Mouse (Mus musculus) midbrain, embryonic 10.5 days (tissue): ENCODE measurements at regions not wholly inside any gene's neighbourhood (a gene's known extent, or its start where the extent isn't known, plus 50 kb on each side); places are given as distances from the start of the nearest gene placed in this dataset.
A peak's percentile ranks its signal among the peaks of the same experiment; 100 is the strongest.

Experiments used
- DNase-seq: peaks from one replicate; pipeline ENCODE4 v3.0.0-alpha.2; 2017; ENCODE audit warnings: low spot score
- H3K27ac ChIP-seq: fragments of 300-500 bp; sonication (generic); replicated peaks from 2 replicates; pipeline ENCODE4 v1.5.1; 2016; ENCODE audit warnings: mild to moderate bottlenecking
- H3K27me3 ChIP-seq: fragments of 300-500 bp; sonication (generic); 2 replicates; pipeline ENCODE4 v1.6.1; 2016; ENCODE audit warnings: low read depth, mild to moderate bottlenecking; ENCODE audit not compliant: poor library complexity, severe bottlenecking
- H3K36me3 ChIP-seq: fragments of 300-500 bp; sonication (generic); 2 replicates; pipeline ENCODE4 v1.6.1; 2016; ENCODE audit warnings: mild to moderate bottlenecking, moderate library complexity
- H3K4me1 ChIP-seq: fragments of 300-500 bp; sonication (generic); 2 replicates; pipeline ENCODE4 v1.6.1; 2016
- H3K4me3 ChIP-seq: fragments of 300-500 bp; sonication (generic); 2 replicates; pipeline ENCODE4 v1.5.1; 2016; ENCODE audit warnings: mild to moderate bottlenecking, moderate library complexity
- H3K9me3 ChIP-seq: fragments of 300-500 bp; sonication (generic); replicated peaks from 2 replicates; pipeline ENCODE4 v1.6.1; 2016; ENCODE audit warnings: mild to moderate bottlenecking
- WGBS: fragments of 180-500 bp; shearing (Covaris S2); methylation state at CpG from one replicate; pipeline ENCODE4 v1.1.7; 2016; 5-methylcytosine and 5-hydroxymethylcytosine counted together

GRCm38 (mm10) chr4:56524430-56524985 is 215.4 kb upstream of the Gm26657 start:
- WGBS: 90% methylated on average over 6 of the region's 6 CpGs
- no peaks in the 10 kb centered on the region for H3K36me3 ChIP-seq
- H3K27me3 ChIP-seq: no peaks in the 10 kb centered on the region
- no peak overlapping the region for H3K27ac ChIP-seq
- no peaks in the 10 kb centered on the region for H3K9me3 ChIP-seq
- H3K4me1 ChIP-seq: no peaks in the 10 kb centered on the region
- no peak for DNase-seq
- H3K4me3 ChIP-seq: no peak overlapping the region

- Histone ChIP-seq H3K27me3 (no peaks in the 10 kb centered on the region), H3K4me3 (no peak overlapping the region), H3K27ac (no peak overlapping the region), H3K9me3 (no peaks in the 10 kb centered on the region), H3K36me3 (no peaks in the 10 kb centered on the region), H3K4me1 (no peaks in the 10 kb centered on the region)
- 98% methylated on average over 4 of the region's 4 CpGs for WGBS
- no peak for DNase-seq
Measured at GRCm38 (mm10) chr4:56507770-56508169, 232.1 kb upstream of the Gm26657 start.

GRCm38 (mm10) chr4:56506786-56507185 is 233.1 kb upstream of the Gm26657 start:
- no peak overlapping the region for H3K4me3 ChIP-seq
- H3K9me3 ChIP-seq: no peaks in the 10 kb centered on the region
- no peak for DNase-seq
- no peaks in the 10 kb centered on the region for H3K36me3 ChIP-seq
- H3K4me1 ChIP-seq: no peaks in the 10 kb centered on the region
- 87% methylated on average over 1 of the region's 1 CpGs for WGBS
- no peaks in the 10 kb centered on the region for H3K27me3 ChIP-seq
- no peak overlapping the region for H3K27ac ChIP-seq

- no peaks in the 10 kb centered on the region for H3K36me3 ChIP-seq
- 80% methylated on average over 1 of the region's 1 CpGs for WGBS
- H3K9me3 ChIP-seq: no peaks in the 10 kb centered on the region
- DNase-seq: no peak
- no peak overlapping the region for H3K27ac ChIP-seq
- no peaks in the 10 kb centered on the region for H3K4me1 ChIP-seq
- no peaks in the 10 kb centered on the region for H3K27me3 ChIP-seq
- no peak overlapping the region for H3K4me3 ChIP-seq
Measured at GRCm38 (mm10) chr4:56506067-56506466, 233.8 kb upstream of the Gm26657 start.

DNA sequence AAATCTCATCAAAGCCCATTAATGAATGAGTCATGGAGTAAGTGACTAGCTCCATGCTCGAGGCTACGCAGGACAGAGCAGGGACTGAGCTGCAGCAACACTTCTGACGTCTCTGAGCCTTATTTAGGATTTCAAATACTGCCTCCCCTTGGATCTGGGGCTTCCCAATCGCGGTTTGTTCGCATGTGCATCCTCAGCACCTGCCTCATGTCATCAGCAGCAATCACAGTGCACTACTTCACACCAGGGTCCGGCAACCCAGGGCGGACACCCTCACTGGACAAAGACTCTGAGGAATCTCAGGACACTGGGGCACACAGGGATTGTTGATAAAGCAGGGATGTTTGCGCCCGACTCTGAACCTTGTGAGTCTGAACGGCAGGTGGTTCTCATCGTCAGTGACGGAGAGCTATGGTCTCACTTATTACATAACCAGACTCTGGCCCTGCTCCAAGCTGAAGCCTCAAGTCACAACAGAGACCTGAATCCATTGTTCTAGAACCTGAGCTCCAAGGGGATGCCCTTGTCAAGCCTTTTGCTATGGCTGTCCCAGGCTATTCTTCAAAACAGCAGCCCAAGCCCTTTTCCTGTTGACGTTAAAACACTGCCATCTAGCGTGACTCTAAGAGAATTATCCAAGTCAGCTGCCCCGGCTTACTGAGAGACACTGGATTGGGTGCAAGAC is 247.2 kb upstream of the Gm26657 start:
- H3K27ac ChIP-seq: peak overlapping the region; percentile 58; the same call in 1 of the 2 replicates
- DNase-seq: peak; percentile 56
- H3K4me3 ChIP-seq: no peak overlapping the region
- H3K27me3 ChIP-seq: no peaks in the 10 kb centered on the region
- 55% methylated on average over 16 of the region's 16 CpGs for WGBS
- H3K36me3 ChIP-seq: no peaks in the 10 kb centered on the region
- H3K9me3 ChIP-seq: no peaks in the 10 kb centered on the region
- H3K4me1 ChIP-seq: peaks cover 5% of the 10 kb centered on the region

DNA sequence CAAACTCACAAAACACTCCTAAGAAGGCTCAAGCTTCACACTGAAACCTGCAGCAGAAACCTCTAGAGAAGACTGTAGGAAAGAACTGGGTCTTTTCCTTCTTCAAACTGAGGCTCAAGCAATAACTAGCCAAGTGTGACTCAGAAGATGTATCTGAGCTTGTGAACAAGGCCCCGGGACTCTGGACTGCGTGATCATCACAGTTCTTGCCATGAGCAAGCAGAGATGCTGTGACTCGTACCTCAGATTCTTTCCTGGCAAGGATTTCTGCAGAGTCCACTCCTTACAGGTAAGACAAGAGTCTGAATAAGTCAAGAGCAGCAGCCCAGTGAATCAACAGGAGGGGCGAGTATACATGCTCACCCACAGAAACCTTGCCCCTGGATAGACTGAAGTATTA is 250.5 kb upstream of the Gm26657 start:
- Histone ChIP-seq H3K4me1 (peaks cover 5% of the 10 kb centered on the region), H3K9me3 (no peaks in the 10 kb centered on the region), H3K36me3 (no peaks in the 10 kb centered on the region), H3K4me3 (no peak overlapping the region), H3K27me3 (no peaks in the 10 kb centered on the region), H3K27ac (no peak overlapping the region)
- DNase-seq: no peak
- WGBS: 91% methylated on average over 4 of the region's 4 CpGs

GRCm38 (mm10) chr4:56483708-56484107 is 256.2 kb upstream of the Gm26657 start:
- Histone ChIP-seq H3K4me1 (no peaks in the 10 kb centered on the region), H3K9me3 (no peaks in the 10 kb centered on the region), H3K27me3 (no peaks in the 10 kb centered on the region), H3K4me3 (no peak overlapping the region), H3K36me3 (no peaks in the 10 kb centered on the region), H3K27ac (no peak overlapping the region)
- DNase-seq: no peak
- 90% methylated on average over 8 of the region's 8 CpGs for WGBS

DNA sequence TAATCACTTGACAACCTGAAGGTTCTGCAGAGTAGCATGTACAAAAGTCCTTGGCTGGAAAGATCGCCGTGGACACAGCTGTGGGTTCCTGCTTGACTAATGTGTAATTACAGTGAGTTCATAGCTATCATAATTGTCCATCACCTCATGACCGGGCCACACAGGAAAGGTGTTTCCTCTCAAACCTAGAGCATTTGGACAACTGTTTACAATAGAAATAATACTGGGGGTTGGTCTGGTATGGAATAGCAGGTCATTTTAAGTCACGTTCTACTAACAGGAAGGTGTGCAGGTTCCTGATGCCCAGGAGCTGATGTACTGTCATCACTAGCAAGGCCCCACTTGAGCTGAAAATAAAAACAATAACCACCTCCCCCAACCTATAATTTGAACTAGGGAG is 283.1 kb upstream of the Gm26657 start:
- Histone ChIP-seq H3K27me3 (no peaks in the 10 kb centered on the region), H3K9me3 (no peaks in the 10 kb centered on the region), H3K4me3 (no peak overlapping the region), H3K36me3 (no peaks in the 10 kb centered on the region), H3K4me1 (no peaks in the 10 kb centered on the region), H3K27ac (no peak overlapping the region)
- DNase-seq: no peak
- WGBS: 91% methylated on average over 4 of the region's 4 CpGs

DNA sequence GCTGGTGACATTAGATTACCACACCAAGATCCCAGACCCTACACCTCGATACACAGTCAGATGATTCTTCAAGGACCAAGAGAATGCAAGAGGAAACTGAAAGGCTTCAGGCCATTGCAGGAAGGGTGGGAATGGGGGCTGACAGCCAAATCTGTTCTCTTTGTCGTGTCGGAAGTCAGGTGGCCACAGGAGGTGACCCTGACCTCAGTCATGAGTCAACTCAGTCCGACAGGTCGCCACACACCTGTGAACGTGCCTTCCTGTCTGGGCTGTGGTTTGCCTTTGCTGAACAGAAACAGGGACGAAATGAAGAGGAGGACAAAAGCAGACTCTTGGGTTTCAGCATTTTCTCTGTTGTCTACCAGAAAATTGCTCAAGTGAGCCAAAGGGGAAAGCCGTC is 318.3 kb upstream of the Gm26657 start:
- Histone ChIP-seq H3K9me3 (no peaks in the 10 kb centered on the region), H3K4me1 (no peaks in the 10 kb centered on the region), H3K36me3 (no peaks in the 10 kb centered on the region), H3K27me3 (no peaks in the 10 kb centered on the region), H3K27ac (no peak overlapping the region), H3K4me3 (no peak overlapping the region)
- WGBS: 81% methylated on average over 8 of the region's 8 CpGs
- DNase-seq: no peak

DNA sequence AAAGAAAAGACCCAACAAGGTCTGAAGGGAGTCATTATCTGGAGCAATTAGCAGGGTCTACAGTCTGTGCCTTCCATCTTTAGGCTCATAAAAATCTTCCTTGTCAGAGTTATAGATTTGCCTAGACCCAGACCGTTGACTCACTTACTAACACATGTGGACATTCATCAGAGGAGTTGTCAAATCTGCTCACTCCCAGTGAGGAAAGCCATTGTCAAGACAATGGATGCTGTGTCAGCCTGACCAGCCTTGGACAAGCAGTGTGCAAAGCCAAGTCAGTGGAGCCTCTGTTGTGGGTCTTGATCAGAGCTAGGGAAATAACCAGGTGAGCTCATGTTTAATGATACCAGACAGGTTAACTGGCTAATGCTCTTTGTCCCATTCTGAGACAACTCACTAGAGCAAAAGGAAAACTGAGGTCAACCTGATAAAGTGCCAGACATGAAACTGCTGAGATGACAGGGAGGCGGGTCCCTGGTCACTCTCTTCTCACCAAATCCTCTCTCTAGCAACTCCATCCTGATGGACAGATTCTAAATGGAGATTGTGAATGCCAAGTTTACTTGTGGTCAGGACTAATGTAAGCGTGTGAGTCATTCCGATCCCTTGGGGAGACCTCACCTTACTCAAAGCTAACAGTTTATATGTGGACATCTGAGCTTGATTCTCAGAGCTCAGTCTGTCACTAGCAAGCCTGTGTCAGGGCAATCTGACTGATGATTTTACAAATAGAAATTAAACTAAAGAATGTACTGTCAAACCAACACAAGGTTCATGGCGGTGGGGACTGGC is 320.6 kb upstream of the Gm26657 start:
- 93% methylated on average over 5 of the region's 5 CpGs for WGBS
- no peaks in the 10 kb centered on the region for H3K4me1 ChIP-seq
- no peak overlapping the region for H3K27ac ChIP-seq
- H3K36me3 ChIP-seq: no peaks in the 10 kb centered on the region
- no peak for DNase-seq
- H3K4me3 ChIP-seq: no peak overlapping the region
- H3K9me3 ChIP-seq: no peaks in the 10 kb centered on the region
- no peaks in the 10 kb centered on the region for H3K27me3 ChIP-seq

GRCm38 (mm10) chr4:56411024-56411636 is 328.7 kb upstream of the Gm26657 start:
- Histone ChIP-seq H3K9me3 (no peaks in the 10 kb centered on the region), H3K4me1 (no peaks in the 10 kb centered on the region), H3K27ac (no peak overlapping the region), H3K27me3 (no peaks in the 10 kb centered on the region), H3K36me3 (no peaks in the 10 kb centered on the region), H3K4me3 (no peak overlapping the region)
- DNase-seq: no peak
- 64% methylated on average over 1 of the region's 1 CpGs for WGBS

DNA sequence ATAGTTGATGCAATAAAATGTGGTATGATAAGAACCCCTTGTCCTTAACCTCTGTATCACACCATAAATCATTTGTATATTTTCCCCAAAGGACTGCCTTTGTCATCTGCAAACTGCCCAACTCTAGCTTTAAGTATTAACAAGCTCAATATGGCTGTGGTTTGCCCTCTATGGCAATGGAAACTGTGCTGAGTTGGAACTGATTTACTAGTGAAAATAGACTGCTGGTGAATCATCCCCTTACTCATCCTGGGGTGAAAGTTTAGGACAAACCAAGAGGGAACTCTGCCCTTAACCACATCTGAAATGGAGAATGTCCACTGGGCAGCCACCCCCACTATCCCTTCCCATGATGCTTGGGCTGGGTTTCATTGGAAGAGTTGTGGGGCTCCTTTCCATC is 346.1 kb upstream of the Gm26657 start:
- no peak overlapping the region for H3K4me3 ChIP-seq
- no peaks in the 10 kb centered on the region for H3K9me3 ChIP-seq
- H3K4me1 ChIP-seq: no peaks in the 10 kb centered on the region
- DNase-seq: no peak
- H3K27ac ChIP-seq: no peak overlapping the region
- H3K27me3 ChIP-seq: no peaks in the 10 kb centered on the region
- no peaks in the 10 kb centered on the region for H3K36me3 ChIP-seq

DNA sequence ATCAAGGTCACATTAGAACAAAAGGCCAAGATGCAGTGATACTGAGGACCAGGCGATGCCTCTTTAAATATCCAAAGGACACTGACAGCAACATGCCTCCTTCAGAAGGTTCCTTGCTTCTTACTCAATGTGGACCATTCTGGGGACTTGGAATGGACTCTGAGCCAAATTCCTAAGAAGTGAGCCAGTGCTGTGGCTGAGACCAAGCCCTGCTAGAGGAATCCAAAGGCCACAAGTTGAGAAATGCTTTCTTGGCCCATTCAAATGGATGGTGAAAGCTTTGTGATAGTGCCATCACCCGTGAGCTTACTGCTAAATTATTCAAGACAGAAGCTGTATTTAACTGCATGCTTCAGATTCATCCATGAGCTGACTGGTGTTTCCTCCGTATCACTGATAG is 352.8 kb upstream of the Gm26657 start:
- Histone ChIP-seq H3K27ac (no peak overlapping the region), H3K27me3 (no peaks in the 10 kb centered on the region), H3K4me1 (no peaks in the 10 kb centered on the region), H3K4me3 (no peak overlapping the region), H3K36me3 (no peaks in the 10 kb centered on the region), H3K9me3 (no peaks in the 10 kb centered on the region)
- 78% methylated on average over 3 of the region's 3 CpGs for WGBS
- DNase-seq: no peak
